18 mouse cellular contexts compared by ENCODE assay signal in genomic region chr2:102711511-102711910, GRCm38 (mm10). TPM values are rescaled to one million over a fixed set of nuclear protein-coding genes. Genes with fewer than 3 reads are reported as not detected.
"Had no signal": no experiment of that assay in that cellular context is flagged by ENCODE, and none has a peak within 500 bp of the region (broad histone marks: within the 10 kb centered on the region; RNA-seq: fewer than 3 reads in every experiment).

No protein-coding gene starts in this region.

- H3K36me3 ChIP-seq: liver, embryonic 15.5 days; lung, embryonic 15.5 days; midbrain, embryonic 13.5 days; midbrain, embryonic 15.5 days; neural tube, embryonic 12.5 days; stomach, embryonic 15.5 days had no signal

- ATAC-seq: liver, postnatal 0 days; midbrain, embryonic 13.5 days; midbrain, embryonic 15.5 days had no signal

- H3K27me3 ChIP-seq: lung, embryonic 15.5 days; midbrain, embryonic 13.5 days; midbrain, embryonic 15.5 days; neural tube, embryonic 12.5 days; stomach, embryonic 15.5 days had no signal

- H3K4me3 ChIP-seq: liver, embryonic 15.5 days; lung, embryonic 15.5 days; megakaryocyte, embryonic 14.5 days; midbrain, embryonic 13.5 days; midbrain, embryonic 15.5 days; neural tube, embryonic 12.5 days; stomach, embryonic 15.5 days had no signal

- H3K4me2 ChIP-seq: liver, embryonic 15.5 days; lung, embryonic 15.5 days; midbrain, embryonic 11.5 days; midbrain, embryonic 13.5 days; midbrain, embryonic 15.5 days; neural tube, embryonic 12.5 days; stomach, embryonic 15.5 days had no signal

- DNase-seq: liver, postnatal 0 days; lung, adult 2 months; right cerebral cortex, postnatal 14 days; thymus, adult 18-20 months; thymus, postnatal 14 days; thymus, postnatal 36 days had no signal

- H3K4me1 ChIP-seq: liver, embryonic 15.5 days; lung, embryonic 15.5 days; midbrain, embryonic 13.5 days; midbrain, embryonic 15.5 days; neural tube, embryonic 12.5 days; stomach, embryonic 15.5 days had no signal

- H3K9me3 ChIP-seq: liver, embryonic 15.5 days; lung, embryonic 15.5 days; megakaryocyte, embryonic 14.5 days; midbrain, embryonic 13.5 days; midbrain, embryonic 15.5 days; neural tube, embryonic 12.5 days; stomach, embryonic 15.5 days had no signal

- H3K27ac ChIP-seq: liver, embryonic 15.5 days; lung, embryonic 15.5 days; macrophage; midbrain, embryonic 13.5 days; midbrain, embryonic 15.5 days; neural tube, embryonic 12.5 days; stomach, embryonic 15.5 days had no signal

- H3K9ac ChIP-seq: liver, embryonic 15.5 days; liver, postnatal 0 days; lung, embryonic 15.5 days; midbrain, embryonic 13.5 days; midbrain, embryonic 15.5 days; neural tube, embryonic 12.5 days; stomach, embryonic 15.5 days had no signal

RNA-seq across cellular contexts. Expression of gene Slc1a2, which starts 53.1 kb away (rescaled TPM):
- total RNA-seq: megakaryocyte progenitor cell, adult 5-6 weeks; monocyte, adult 5-6 weeks; neutrophil, adult 5-6 weeks had no signal
